Mouse (Mus musculus): Measurements from ENCODE around the gene Ltb.

DNA sequence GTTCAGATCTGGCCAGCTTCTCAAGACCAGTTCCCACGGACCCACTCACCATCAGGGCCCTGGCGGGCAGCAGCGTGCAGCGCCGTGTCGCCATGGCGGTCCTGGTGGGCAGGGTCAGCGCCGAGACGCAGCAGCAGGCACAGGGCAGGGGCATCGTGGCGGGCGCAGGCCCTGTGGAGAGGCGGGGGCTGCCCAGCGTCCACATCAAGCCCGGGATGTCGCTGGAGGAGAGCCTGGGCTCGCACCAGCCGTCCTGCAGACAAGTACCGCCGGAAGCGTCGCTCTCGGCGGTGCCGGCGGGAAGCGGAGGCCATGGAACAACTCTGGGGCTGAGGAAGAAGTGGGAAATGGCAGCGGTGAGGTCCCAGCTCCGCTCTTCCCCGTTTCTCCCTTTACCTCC lies 40.7 kb downstream of the Ltb start:
- TF ChIP-seq CTCF (IDR thresholded peaks at IDR 0.05; ENCODE audit: borderline replicate concordance, insufficient read depth, low read length): no peak
- peak; percentile 68 for TF ChIP-seq POLR2A (IDR thresholded peaks at IDR 0.05; ENCODE audit: low read depth, low read length)

All from embryonic fibroblast, embryonic 13.5 days (primary cell).